Mouse (Mus musculus) embryonic fibroblast, embryonic 13.5 days (primary cell): Measurements from ENCODE around the gene Slc2a5. TPM values are rescaled to one million over a fixed set of nuclear protein-coding genes. Genes with fewer than 3 reads are reported as not detected.
A peak's percentile ranks its signal among the peaks of the same experiment; 100 is the strongest.

ENCODE experiments used
- H3K27ac ChIP-seq: 2 replicates; pipeline ENCODE4 v1.5.1; 2012; ENCODE audit warnings: low read length, control low read depth, inconsistent platforms; ENCODE audit not compliant: insufficient read depth
- H3K4me1 ChIP-seq: 2 replicates; pipeline ENCODE4 v1.6.1; 2011; ENCODE audit warnings: low read length; ENCODE audit not compliant: control insufficient read depth, insufficient read depth
- H3K4me3 ChIP-seq: 2 replicates; pipeline ENCODE4 v1.5.1; 2011; ENCODE audit warnings: mild to moderate bottlenecking, control low read depth, low read length; ENCODE audit not compliant: insufficient read depth
- CTCF ChIP-seq: IDR thresholded peaks from 2 replicates; pipeline ENCODE4 v1.5.1; 2011; ENCODE audit warnings: mild to moderate bottlenecking, control low read depth, low read length, moderate library complexity, borderline replicate concordance; ENCODE audit not compliant: insufficient read depth
- POLR2A ChIP-seq: IDR thresholded peaks from 2 replicates; pipeline ENCODE4 v1.6.1; 2011; ENCODE audit warnings: low read depth, mild to moderate bottlenecking, control low read depth, low read length, moderate library complexity
- polyA plus RNA-seq: library from polyadenylated mRNA; stranded (reverse); fragments of >200 nt; gene quantifications from 2 replicates; pipeline ENCODE4 v1.2.4, GENCODE M21; 2011; ENCODE audit warnings: low read depth; ENCODE audit not compliant: missing spikeins, insufficient read length

The Slc2a5 gene
- polyA plus RNA-seq, 1 experiment: not detected

DNA sequence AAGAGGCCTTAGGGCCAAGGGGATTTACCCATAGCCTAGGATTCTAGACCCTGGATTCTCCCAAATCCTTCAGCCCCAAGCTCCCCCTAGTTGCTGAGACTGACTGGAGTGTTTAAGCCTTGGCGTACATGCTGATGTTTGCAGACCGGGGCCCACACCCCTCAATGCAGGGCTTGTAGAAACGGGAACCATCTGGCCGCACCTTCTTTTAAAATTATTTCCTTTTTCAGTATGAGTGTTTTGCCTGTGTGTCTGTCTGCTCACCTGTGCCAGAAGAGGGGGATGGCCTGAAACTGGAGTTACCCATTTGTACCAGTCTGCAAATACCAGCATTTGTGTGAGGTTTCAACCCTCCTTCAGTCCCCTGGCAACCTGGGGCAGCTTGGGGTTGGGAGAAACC is 21.2 kb upstream of the Slc2a5 start:
- no peak overlapping the region for H3K4me3 ChIP-seq
- H3K4me1 ChIP-seq: no peaks in the 10 kb centered on the region
- H3K27ac ChIP-seq: no peak overlapping the region
- TF ChIP-seq CTCF (no peak), POLR2A (no peak)

GRCm38 (mm10) chr4:150098880-150099279 is 20.2 kb upstream of the Slc2a5 start:
- TF ChIP-seq POLR2A (no peak), CTCF (peak; percentile 69)
- H3K4me1 ChIP-seq: no peaks in the 10 kb centered on the region

GRCm38 (mm10) chr4:150102822-150103221 is 16.3 kb upstream of the Slc2a5 start:
- H3K27ac ChIP-seq: no peak overlapping the region
- no peak for TF ChIP-seq CTCF
- TF ChIP-seq POLR2A: no peak

More at GRCm38 (mm10) chr4:150098880-150099279, 20.2 kb upstream of the Slc2a5 start:
- Histone ChIP-seq H3K4me3 (no peak overlapping the region), H3K27ac (no peak overlapping the region)

DNA sequence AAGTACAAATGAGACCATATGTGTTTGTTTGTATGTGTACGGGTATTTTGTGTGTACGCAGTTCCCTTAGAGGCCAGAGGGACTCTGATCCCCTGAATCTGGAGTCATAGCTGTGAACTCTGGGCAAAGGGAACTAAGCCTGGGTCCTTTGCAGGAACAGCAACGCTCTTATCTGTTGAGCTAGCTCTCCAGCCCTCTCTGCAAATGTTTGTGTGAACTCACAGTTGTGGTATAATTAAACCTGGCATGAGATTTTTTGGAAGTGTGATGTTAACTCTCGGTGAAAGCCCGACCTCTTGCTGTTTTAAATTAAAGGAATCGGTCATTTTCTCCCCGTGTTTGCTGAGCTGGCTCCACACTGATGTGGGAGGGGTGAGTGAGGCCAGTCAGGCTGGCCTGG is 13.4 kb upstream of the Slc2a5 start:
- no peak overlapping the region for H3K4me3 ChIP-seq
- TF ChIP-seq CTCF: no peak
- no peak for TF ChIP-seq POLR2A
- H3K27ac ChIP-seq: no peak overlapping the region
- no peaks in the 10 kb centered on the region for H3K4me1 ChIP-seq

More at GRCm38 (mm10) chr4:150102822-150103221, 16.3 kb upstream of the Slc2a5 start:
- H3K4me1 ChIP-seq: no peaks in the 10 kb centered on the region
- no peak overlapping the region for H3K4me3 ChIP-seq

- Histone ChIP-seq H3K4me1 (no peaks in the 10 kb centered on the region), H3K27ac (no peak overlapping the region), H3K4me3 (no peak overlapping the region)
- TF ChIP-seq POLR2A: no peak
- TF ChIP-seq CTCF: no peak
Observed at GRCm38 (mm10) chr4:150106637-150107036, 12.4 kb upstream of the Slc2a5 start.

- no peaks in the 10 kb centered on the region for H3K4me1 ChIP-seq
- no peak overlapping the region for H3K27ac ChIP-seq
- H3K4me3 ChIP-seq: no peak overlapping the region
- TF ChIP-seq POLR2A (no peak), CTCF (no peak)
Observed at GRCm38 (mm10) chr4:150109636-150110035, 9.4 kb upstream of the Slc2a5 start.

DNA sequence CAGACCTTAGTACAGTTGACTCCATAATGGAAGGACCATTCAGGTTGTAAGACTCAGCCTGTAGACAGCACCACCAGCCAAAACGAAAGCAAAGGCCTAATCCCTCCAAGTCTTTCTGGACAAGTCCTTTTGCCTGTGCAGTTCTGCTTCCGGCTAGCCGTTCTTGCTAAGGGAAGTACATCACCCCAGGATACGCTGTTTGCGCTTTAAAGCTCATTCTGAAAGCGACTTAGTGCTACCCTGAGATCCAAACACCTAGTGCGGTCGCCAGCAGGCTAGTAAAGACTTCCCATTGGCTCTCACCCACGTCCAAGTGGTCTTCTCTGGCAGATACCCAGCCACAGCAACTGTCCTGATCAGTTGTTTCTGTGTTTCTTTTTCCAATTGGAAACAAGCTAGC is 8.7 kb upstream of the Slc2a5 start:
- H3K4me3 ChIP-seq: no peak overlapping the region
- no peak for TF ChIP-seq POLR2A
- no peak overlapping the region for H3K27ac ChIP-seq
- H3K4me1 ChIP-seq: no peaks in the 10 kb centered on the region

- no peak overlapping the region for H3K4me3 ChIP-seq
- TF ChIP-seq POLR2A (no peak), CTCF (peak; percentile 81)
- H3K27ac ChIP-seq: no peak overlapping the region
- H3K4me1 ChIP-seq: no peaks in the 10 kb centered on the region
Observed at GRCm38 (mm10) chr4:150112867-150113266, 6.2 kb upstream of the Slc2a5 start.

GRCm38 (mm10) chr4:150114505-150115061 is 4.5 kb upstream of the Slc2a5 start:
- Histone ChIP-seq H3K4me1 (no peaks in the 10 kb centered on the region), H3K27ac (no peak overlapping the region)
- TF ChIP-seq CTCF (no peak), POLR2A (no peak)

DNA sequence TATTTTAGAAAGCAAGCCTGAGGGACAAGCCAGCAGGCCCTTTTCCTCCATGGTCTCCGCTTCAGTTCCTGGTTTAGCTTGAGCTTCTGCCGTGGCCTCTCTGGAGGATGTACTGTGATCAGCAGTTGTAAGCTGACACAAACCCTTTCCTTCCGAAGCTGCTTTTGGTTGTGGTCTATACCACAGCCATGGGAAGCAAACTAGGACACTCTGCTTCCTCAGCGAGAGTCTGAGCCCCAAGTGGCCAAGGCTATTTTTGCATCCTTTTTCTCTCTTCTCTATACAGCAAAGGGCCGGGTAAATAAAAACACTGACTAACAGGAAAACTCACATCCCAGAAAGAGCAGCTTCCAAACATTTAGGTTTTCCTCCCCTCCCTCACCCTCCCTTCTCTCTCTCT is 1.8 kb upstream of the Slc2a5 start:
- no peaks in the 10 kb centered on the region for H3K4me1 ChIP-seq
- H3K4me3 ChIP-seq: no peak overlapping the region
- TF ChIP-seq POLR2A: no peak
- H3K27ac ChIP-seq: no peak overlapping the region

More at GRCm38 (mm10) chr4:150114505-150115061, 4.5 kb upstream of the Slc2a5 start:
- H3K4me3 ChIP-seq: no peak overlapping the region

GRCm38 (mm10) chr4:150118163-150118562 is 920 bp upstream of the Slc2a5 start:
- Histone ChIP-seq H3K4me3 (no peak overlapping the region), H3K4me1 (no peaks in the 10 kb centered on the region)
- no peak for TF ChIP-seq CTCF

More at GRCm38 (mm10) chr4:150118163-150118562, 920 bp upstream of the Slc2a5 start:
- H3K27ac ChIP-seq: no peak overlapping the region
